Mouse (Mus musculus) C2C12 (cell line): ENCODE results near the gene Ptprn2. TPM values are rescaled to one million over a fixed set of nuclear protein-coding genes. Genes with fewer than 3 reads are reported as not detected.

Experiments
- H3K27me3 ChIP-seq: one replicate; pipeline ENCODE4 v1.6.1; 2011; ENCODE audit not compliant: control insufficient read depth, insufficient read depth, insufficient read length
- H3K36me3 ChIP-seq: one replicate; pipeline ENCODE4 v1.6.1; 2011; ENCODE audit not compliant: control insufficient read depth, insufficient read depth
- H3K4me3 ChIP-seq: one replicate; pipeline ENCODE4 v1.5.1; 2011; ENCODE audit warnings: mild to moderate bottlenecking, control low read depth; ENCODE audit not compliant: poor library complexity, insufficient read depth, severe bottlenecking
- H3K79me2 ChIP-seq: one replicate; pipeline ENCODE4 v1.6.1; 2011; ENCODE audit not compliant: control insufficient read depth, insufficient read depth
- H3K79me3 ChIP-seq: one replicate; pipeline ENCODE4 v1.6.1; 2011; ENCODE audit warnings: low read depth, control low read depth
- H3ac ChIP-seq: one replicate; pipeline ENCODE3; 2011; ENCODE audit warnings: low read depth; ENCODE audit not compliant: control insufficient read depth, insufficient read length
- CEBPB ChIP-seq: IDR thresholded peaks from one replicate; pipeline ENCODE4 v1.6.1; 2011; ENCODE audit warnings: low read depth, mild to moderate bottlenecking, control low read depth, moderate library complexity
- CTCF ChIP-seq: IDR thresholded peaks from one replicate; pipeline ENCODE4 v1.5.1; 2011; ENCODE audit not compliant: control insufficient read depth, insufficient read depth, insufficient read length
- FOSL1 ChIP-seq: IDR thresholded peaks from one replicate; pipeline ENCODE4 v1.8.0; 2011; ENCODE audit warnings: mild to moderate bottlenecking, low read length; ENCODE audit not compliant: poor library complexity, insufficient read depth, severe bottlenecking
- MAX ChIP-seq: IDR thresholded peaks from one replicate; pipeline ENCODE4 v1.6.1; 2011; ENCODE audit warnings: mild to moderate bottlenecking, control low read depth
- MYOD1 ChIP-seq: IDR thresholded peaks from one replicate; pipeline ENCODE4 v1.6.1; 2011; ENCODE audit warnings: low read depth; ENCODE audit not compliant: control insufficient read depth, insufficient read length
- MYOG ChIP-seq: IDR thresholded peaks from one replicate; pipeline ENCODE4 v1.6.1; 2011; ENCODE audit not compliant: control insufficient read depth, insufficient read length; ENCODE audit errors: extremely low read depth
- USF1 ChIP-seq: IDR thresholded peaks from one replicate; pipeline ENCODE4 v1.6.1; 2011; ENCODE audit warnings: low read depth, mild to moderate bottlenecking, control low read depth, moderate library complexity
- polyA plus RNA-seq: library from polyadenylated mRNA; unstranded; fragments of >200 nt; fragmentation: generic; extraction: Trizol; gene quantifications from one replicate; pipeline ENCODE4 v1.2.1, GENCODE M21; 2012; ENCODE audit warnings: missing spikeins

Gene Ptprn2
- polyA plus RNA-seq, 1 experiment = 0.41 TPM

DNA sequence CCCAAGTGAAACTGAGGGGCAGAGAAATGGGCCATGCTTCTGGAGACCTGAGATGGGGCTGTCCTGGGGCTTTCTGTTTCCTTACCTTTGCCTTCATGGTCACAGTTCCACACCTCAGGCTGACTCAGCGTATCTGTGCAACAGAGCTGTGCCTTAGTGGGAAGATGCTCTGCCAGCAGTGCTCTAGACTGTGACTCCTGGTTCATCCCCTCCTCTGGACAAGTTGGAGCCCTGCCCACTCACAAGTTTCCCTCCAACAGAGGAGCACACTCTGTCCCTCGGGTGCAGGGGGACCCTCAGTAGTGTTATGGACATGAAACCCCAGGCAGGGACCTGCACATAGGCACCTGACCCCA is 687.0 kb downstream of the Ptprn2 start:
- TF ChIP-seq CTCF (no peak), MYOD1 (no peak), CEBPB (no peak), USF1 (no peak), MYOG (no peak), FOSL1 (no peak), MAX (no peak)
- Histone ChIP-seq H3K4me3 (no peak overlapping the region), H3K27me3 (no peaks in the 10 kb centered on the region), H3K36me3 (no peaks in the 10 kb centered on the region), H3ac (no peak overlapping the region), H3K79me2 (no peaks in the 10 kb centered on the region), H3K79me3 (no peaks in the 10 kb centered on the region)

DNA sequence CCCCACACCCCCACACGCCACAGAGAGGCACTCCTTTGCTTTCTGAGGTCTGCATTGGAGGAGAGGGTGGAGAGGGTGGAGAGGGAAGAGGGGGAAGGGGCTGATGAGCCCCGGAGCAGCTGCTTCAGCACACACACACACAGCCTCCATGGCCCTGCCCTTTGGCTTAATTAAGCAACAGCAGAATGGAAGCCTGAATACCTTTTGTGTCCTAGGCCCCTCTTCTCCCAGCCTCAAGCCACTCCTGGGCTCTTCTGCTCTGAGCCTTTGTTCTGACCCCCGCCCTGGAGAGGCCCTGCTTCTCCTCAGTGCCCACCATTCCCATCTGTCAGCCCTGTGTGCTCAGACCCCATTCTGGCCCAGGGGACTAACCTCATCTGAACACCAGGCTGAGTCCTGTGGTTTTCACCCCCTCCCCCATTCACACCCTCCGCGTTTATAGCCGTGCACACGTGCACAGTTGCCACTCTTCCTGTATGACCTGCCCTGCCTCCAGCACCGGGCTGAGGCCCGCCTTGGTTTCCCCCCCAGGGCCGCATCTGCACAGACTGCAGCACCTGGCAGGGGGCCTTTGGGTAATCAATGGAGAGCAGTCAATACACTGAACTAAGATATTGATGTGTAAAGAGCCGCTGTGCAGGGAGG is 687.5 kb downstream of the Ptprn2 start:
- no peak overlapping the region for H3ac ChIP-seq
- TF ChIP-seq MYOD1 = no peak
- no peak for TF ChIP-seq FOSL1
- no peak for TF ChIP-seq CEBPB
- no peak for TF ChIP-seq CTCF
- TF ChIP-seq MAX = no peak

DNA sequence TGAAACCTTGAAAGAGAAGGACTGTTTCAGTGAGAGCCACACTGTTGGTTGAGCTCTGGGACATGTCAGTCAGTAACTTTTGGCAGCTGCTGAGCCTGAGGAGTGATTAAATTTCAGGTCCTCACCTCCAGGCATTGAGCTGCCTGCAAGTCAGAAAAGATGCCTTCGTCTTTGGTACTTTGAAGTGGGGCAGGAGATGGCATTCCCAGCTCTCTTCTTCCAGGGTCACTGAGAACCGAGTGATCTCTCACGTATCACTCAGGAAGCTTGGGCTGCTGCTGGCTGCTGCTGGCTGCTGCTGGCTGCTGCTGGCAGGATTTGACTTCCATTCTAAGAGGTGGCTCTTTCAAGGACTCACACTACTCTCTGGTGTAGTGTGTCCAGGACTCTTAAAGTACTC is 688.7 kb downstream of the Ptprn2 start:
- H3K36me3 ChIP-seq = no peaks in the 10 kb centered on the region
- no peaks in the 10 kb centered on the region for H3K27me3 ChIP-seq
- no peaks in the 10 kb centered on the region for H3K79me3 ChIP-seq
- H3K79me2 ChIP-seq = no peaks in the 10 kb centered on the region
- TF ChIP-seq MYOG = no peak
- TF ChIP-seq MAX = no peak
- TF ChIP-seq MYOD1 = no peak
- no peak for TF ChIP-seq FOSL1
- TF ChIP-seq USF1 = no peak
- no peak for TF ChIP-seq CTCF
- TF ChIP-seq CEBPB = no peak
- H3K4me3 ChIP-seq = no peak overlapping the region
- H3ac ChIP-seq = no peak overlapping the region

More for the DNA sequence above, 687.5 kb downstream of the Ptprn2 start:
- no peaks in the 10 kb centered on the region for H3K79me3 ChIP-seq
- H3K79me2 ChIP-seq = no peaks in the 10 kb centered on the region
- no peak overlapping the region for H3K4me3 ChIP-seq
- no peaks in the 10 kb centered on the region for H3K36me3 ChIP-seq
- no peaks in the 10 kb centered on the region for H3K27me3 ChIP-seq

DNA sequence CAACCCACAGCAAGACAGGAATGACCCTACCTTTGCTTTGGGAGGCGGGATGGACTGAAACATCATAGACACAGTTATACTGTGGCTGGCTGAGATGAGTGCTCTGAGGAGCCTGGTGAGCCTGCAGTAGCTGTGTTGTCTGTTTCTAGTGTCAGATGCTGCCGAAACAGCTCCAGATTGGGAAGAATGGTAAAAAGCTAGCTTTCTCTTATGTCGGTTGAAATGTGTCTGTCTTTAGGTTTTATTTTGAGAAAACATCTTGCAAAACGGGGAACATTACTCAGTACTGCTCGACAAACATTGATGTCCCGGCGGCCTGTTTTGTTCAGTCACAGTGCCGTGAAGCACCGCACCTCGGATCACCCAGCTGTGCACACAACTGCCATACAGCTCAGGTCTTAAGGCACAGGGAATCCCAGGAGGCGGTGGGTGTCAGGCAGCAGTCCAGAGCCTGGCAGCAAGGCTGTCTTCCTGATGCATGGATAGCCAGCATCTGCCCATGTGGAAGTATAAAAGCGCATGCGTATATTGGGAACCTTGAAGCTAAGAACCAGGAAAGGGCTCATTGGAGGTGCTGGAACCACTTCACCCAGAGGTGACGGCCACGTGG is 689.7 kb downstream of the Ptprn2 start:
- Histone ChIP-seq H3K27me3 (no peaks in the 10 kb centered on the region), H3K79me2 (no peaks in the 10 kb centered on the region), H3K4me3 (no peak overlapping the region), H3K36me3 (no peaks in the 10 kb centered on the region), H3ac (no peak overlapping the region), H3K79me3 (no peaks in the 10 kb centered on the region)
- TF ChIP-seq CEBPB = no peak

DNA sequence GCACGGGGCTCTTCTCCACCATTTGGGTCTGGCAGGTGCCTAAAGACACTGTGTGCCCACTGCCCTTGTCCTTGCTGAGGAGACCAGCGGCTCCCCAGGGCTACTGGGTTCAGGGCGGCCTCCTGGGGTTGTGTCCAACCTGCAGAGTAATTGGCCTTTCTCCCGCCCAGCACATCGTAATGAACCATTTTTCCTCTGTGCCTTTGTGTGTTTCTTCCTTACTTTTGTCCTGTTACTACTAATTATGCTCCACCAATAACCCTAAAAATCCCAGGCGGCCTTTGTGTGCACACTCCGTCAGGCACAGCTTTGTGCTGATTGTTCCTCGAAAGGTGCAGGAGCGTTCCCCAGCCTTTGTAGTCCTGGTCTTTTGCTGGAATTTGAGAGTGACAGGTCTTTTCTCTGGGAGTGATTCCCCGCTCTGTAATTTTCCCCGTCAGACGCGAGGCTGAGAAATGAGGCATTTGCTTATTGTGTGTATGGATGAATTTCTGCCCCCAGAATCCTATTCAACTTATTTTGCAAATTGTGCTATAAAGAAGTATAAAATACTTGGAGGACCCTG is 690.8 kb downstream of the Ptprn2 start:
- no peaks in the 10 kb centered on the region for H3K27me3 ChIP-seq
- no peak for TF ChIP-seq USF1
- TF ChIP-seq MYOG = no peak
- TF ChIP-seq CEBPB = no peak
- no peak for TF ChIP-seq CTCF
- no peak for TF ChIP-seq FOSL1
- no peak for TF ChIP-seq MYOD1
- TF ChIP-seq MAX = no peak
- no peak overlapping the region for H3ac ChIP-seq
- H3K36me3 ChIP-seq = no peaks in the 10 kb centered on the region
- no peaks in the 10 kb centered on the region for H3K79me2 ChIP-seq
- H3K79me3 ChIP-seq = no peaks in the 10 kb centered on the region
- H3K4me3 ChIP-seq = no peak overlapping the region

DNA sequence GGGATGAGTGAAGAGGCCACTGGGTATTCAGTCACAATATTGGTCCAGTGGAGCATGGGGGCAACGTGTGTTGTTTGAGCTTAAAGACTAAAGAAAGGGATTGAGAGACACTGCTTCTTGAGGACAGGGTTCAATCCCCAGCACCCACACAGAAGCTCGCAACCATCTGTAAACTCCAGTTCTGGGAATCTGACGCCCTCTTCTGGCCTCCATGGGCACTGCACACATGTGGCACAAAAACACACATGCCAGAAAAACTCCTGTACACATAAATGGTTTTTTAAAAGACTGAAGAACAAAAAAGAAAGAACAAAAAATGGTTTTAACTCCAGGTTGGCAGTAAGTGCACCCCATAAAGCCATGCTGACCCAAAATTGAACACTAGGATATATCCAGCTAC is 701.6 kb downstream of the Ptprn2 start:
- no peak for TF ChIP-seq CTCF
- Histone ChIP-seq H3ac (no peak overlapping the region), H3K27me3 (no peaks in the 10 kb centered on the region)

More for the DNA sequence above, 701.6 kb downstream of the Ptprn2 start:
- Histone ChIP-seq H3K36me3 (peaks cover 4% of the 10 kb centered on the region), H3K79me3 (no peaks in the 10 kb centered on the region), H3K4me3 (no peak overlapping the region), H3K79me2 (no peaks in the 10 kb centered on the region)
